Mouse (Mus musculus): Measurements from ENCODE around the gene Gm10058. TPM values are rescaled to one million over a fixed set of nuclear protein-coding genes. Genes with fewer than 3 reads are reported as not detected.
"Not testable (repeated sequence)": the region's sequence is repeated elsewhere in the genome, so short reads cannot be mapped to it uniquely, and the experiment has no call there.

Gm10058 gene
- not detected for polyA plus RNA-seq (2017; shearing (Covaris generic))

- not testable (repeated sequence) for ATAC-seq
Measured at GRCm38 (mm10) chrX:27946785-27947184, at the start of gene Gm10058. Gene Gm10058, minus strand, starts transcription at chrX:27946885.
